Comparison of ENCODE assay signal across 11 mouse cellular contexts in the genomic region with DNA sequence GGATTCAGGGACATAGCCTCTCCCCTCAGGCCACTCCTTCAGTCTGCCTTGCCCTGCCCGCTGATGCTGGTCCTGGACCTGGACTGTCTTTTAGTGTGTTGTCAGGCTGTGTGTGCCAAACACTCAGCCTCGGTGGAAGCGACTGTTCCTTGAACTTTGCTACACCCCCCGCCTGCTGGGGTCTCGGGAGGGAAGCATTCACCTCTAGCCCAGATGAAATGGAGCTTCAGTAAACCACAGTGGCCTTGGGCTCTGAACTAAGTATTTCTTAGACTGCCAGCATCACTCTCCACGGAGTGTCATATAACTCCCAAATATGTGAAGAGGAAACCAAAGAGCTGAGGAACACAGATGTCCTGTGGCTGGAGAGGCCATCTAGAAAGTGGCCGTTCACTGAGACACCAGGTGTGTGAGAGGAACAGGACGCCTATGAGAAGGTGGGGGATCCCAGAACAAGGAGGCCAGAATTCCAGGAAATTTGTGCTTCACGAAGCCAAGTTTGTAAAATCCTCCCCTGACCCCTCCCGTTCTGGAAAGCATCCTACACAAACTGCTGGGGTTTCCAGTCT.
DNase-seq lines count a peak whose midpoint lies in the region; ATAC-seq and TF ChIP-seq lines count a peak whose summit lies in the region.
"Had no signal": no experiment of that assay in that cellular context is flagged by ENCODE, and none has a peak within 500 bp of the region (broad histone marks: within the 10 kb centered on the region; RNA-seq: fewer than 3 reads in every experiment).

No protein-coding gene starts in this region.

- no peak for TF ChIP-seq POLR2A in embryonic fibroblast, embryonic 13.5 days (IDR thresholded peaks at IDR 0.05; ENCODE audit: low read depth, low read length)

- H3K27ac ChIP-seq in heart, embryonic 11.5 days (ENCODE audit: low read depth, low read length), result no peak overlapping the region
- H3K27ac ChIP-seq in embryonic fibroblast, embryonic 13.5 days (ENCODE audit: insufficient read depth, low read length), result peak overlapping the region; percentile 16; the same call in 1 of the 2 replicates
- H3K27ac ChIP-seq in limb, embryonic 12.5 days, result peak overlapping the region; percentile 79
- no peak overlapping the region for H3K27ac ChIP-seq in neural tube, embryonic 15.5 days (replicated peaks)

- H3K4me1 ChIP-seq in heart, embryonic 11.5 days (ENCODE audit: control insufficient read depth, insufficient read depth, low read length), result peaks cover 23% of the 10 kb centered on the region
- H3K4me1 ChIP-seq in embryonic fibroblast, embryonic 13.5 days (ENCODE audit: control insufficient read depth, insufficient read depth, low read length), result peaks cover 7% of the 10 kb centered on the region
- peaks cover 51% of the 10 kb centered on the region for H3K4me1 ChIP-seq in limb, embryonic 12.5 days (replicated peaks)
- peaks cover 19% of the 10 kb centered on the region; the same call in 1 of the 2 replicates for H3K4me1 ChIP-seq in neural tube, embryonic 15.5 days

- no peaks in the 10 kb centered on the region for H3K9me3 ChIP-seq in heart, embryonic 11.5 days (replicated peaks; ENCODE audit: control insufficient read depth, low read length)
- no peaks in the 10 kb centered on the region for H3K9me3 ChIP-seq in limb, embryonic 12.5 days
- no peaks in the 10 kb centered on the region for H3K9me3 ChIP-seq in neural tube, embryonic 15.5 days (replicated peaks)

- peak; percentile 59 for DNase-seq in heart, adult 8-10 months (ENCODE audit: low spot score)
- DNase-seq in 3T3-L1 (ENCODE audit: low read depth, low spot score), result peak; percentile 69
- DNase-seq in cerebellum, adult 9-11 months, result no peak
- DNase-seq in frontal cortex, postnatal 14 days (ENCODE audit: low spot score in 2 of 2), result no peak
- DNase-seq: cerebellum, adult 9-10 months had no signal

- H3K4me3 ChIP-seq in heart, embryonic 11.5 days (ENCODE audit: low read depth, low read length), result no peak overlapping the region
- H3K4me3 ChIP-seq in embryonic fibroblast, embryonic 13.5 days (ENCODE audit: insufficient read depth, low read length), result no peak overlapping the region
- H3K4me3 ChIP-seq in limb, embryonic 12.5 days (replicated peaks), result no peak overlapping the region
- H3K4me3 ChIP-seq in neural tube, embryonic 15.5 days (replicated peaks), result no peak overlapping the region

- no peak for TF ChIP-seq CTCF in embryonic fibroblast, embryonic 13.5 days (IDR thresholded peaks at IDR 0.05; ENCODE audit: borderline replicate concordance, insufficient read depth, low read length)

- H3K27me3 ChIP-seq in heart, embryonic 11.5 days (ENCODE audit: control insufficient read depth, insufficient read depth, low read length), result no peaks in the 10 kb centered on the region
- no peaks in the 10 kb centered on the region for H3K27me3 ChIP-seq in limb, embryonic 12.5 days
- H3K27me3 ChIP-seq in neural tube, embryonic 15.5 days (replicated peaks), result no peaks in the 10 kb centered on the region
- H3K27me3 ChIP-seq: CH12.LX had no signal

- no peaks in the 10 kb centered on the region for H3K36me3 ChIP-seq in heart, embryonic 11.5 days (ENCODE audit: control insufficient read depth, insufficient read depth, low read length)
- H3K36me3 ChIP-seq in limb, embryonic 12.5 days, result no peaks in the 10 kb centered on the region
- H3K36me3 ChIP-seq in neural tube, embryonic 15.5 days, result no peaks in the 10 kb centered on the region

- no peak overlapping the region for H3K9ac ChIP-seq in heart, embryonic 11.5 days (ENCODE audit: low read depth, low read length)
- no peak overlapping the region for H3K9ac ChIP-seq in limb, embryonic 12.5 days (replicated peaks)
- H3K9ac ChIP-seq in neural tube, embryonic 15.5 days (replicated peaks), result no peak overlapping the region

- WGBS in heart, embryonic 11.5 days (ENCODE audit: insufficient replicate concordance), result 44% methylated on average over 10 of the region's 10 CpGs
- WGBS in limb, embryonic 12.5 days, result 27% methylated on average over 10 of the region's 10 CpGs
- 65% methylated on average over 10 of the region's 10 CpGs for WGBS in neural tube, embryonic 15.5 days

- no peak for ATAC-seq in heart, embryonic 11.5 days (replicated peaks; ENCODE audit: insufficient number of reproducible peaks, low FRiP score, low TSS enrichment)
- ATAC-seq in limb, embryonic 12.5 days (ENCODE audit: insufficient number of reproducible peaks, insufficient read depth, low FRiP score, low TSS enrichment, low read depth), result no peak
- no peak for ATAC-seq in neural tube, embryonic 15.5 days (ENCODE audit: low FRiP score)
- ATAC-seq: hindbrain, embryonic 16.5 days had no signal

- H3K4me2 ChIP-seq in heart, embryonic 11.5 days, result no peak overlapping the region
- no peak overlapping the region for H3K4me2 ChIP-seq in limb, embryonic 12.5 days
- no peak overlapping the region for H3K4me2 ChIP-seq in neural tube, embryonic 15.5 days

Comparison
In these comparisons a context has a peak if more than half of its experiments do, and no peak if none do; other contexts are left out.
1. DNase-seq: peak in heart, adult 8-10 months (single experiment) and 3T3-L1 (single experiment); none in cerebellum, adult 9-11 months (single experiment) and frontal cortex, postnatal 14 days (0 of 2).
2. H3K27ac ChIP-seq: peak in embryonic fibroblast, embryonic 13.5 days (single experiment) and limb, embryonic 12.5 days (single experiment); none in heart, embryonic 11.5 days (single experiment) and neural tube, embryonic 15.5 days (single experiment).